Mouse (Mus musculus): ENCODE data around the gene Slc3a1. TPM values are rescaled to one million over a fixed set of nuclear protein-coding genes. Genes with fewer than 3 reads are reported as not detected.
A peak's percentile ranks its signal among the peaks of the same experiment; 100 is the strongest.

Slc3a1 gene
- total RNA-seq, 2 experiments from 2014 or later = not detected

DNA sequence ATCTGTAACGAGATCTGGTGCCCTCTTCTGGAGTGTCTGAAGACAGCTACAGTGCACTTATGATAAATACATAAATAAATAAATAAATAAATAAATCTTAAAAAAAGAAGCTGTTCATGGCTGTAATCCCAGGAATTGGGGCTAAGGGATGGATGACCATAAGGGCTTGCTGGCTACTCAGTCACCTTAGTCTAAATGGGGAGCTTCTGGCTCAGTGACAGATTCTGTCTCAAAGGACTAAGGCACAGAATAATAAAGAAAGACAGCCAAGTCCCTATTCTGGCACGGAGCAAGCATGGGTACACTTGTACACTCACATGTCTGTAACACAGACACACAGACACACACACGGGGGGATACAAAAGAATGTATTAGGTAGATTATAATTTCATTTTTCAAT, 51.1 kb downstream of the Slc3a1 start:
- intact Hi-C loops (cut with DNase I) = no loop called here
- H3K4me3 ChIP-seq = no peak overlapping the region
- H3K27ac ChIP-seq = no peak overlapping the region

DNA sequence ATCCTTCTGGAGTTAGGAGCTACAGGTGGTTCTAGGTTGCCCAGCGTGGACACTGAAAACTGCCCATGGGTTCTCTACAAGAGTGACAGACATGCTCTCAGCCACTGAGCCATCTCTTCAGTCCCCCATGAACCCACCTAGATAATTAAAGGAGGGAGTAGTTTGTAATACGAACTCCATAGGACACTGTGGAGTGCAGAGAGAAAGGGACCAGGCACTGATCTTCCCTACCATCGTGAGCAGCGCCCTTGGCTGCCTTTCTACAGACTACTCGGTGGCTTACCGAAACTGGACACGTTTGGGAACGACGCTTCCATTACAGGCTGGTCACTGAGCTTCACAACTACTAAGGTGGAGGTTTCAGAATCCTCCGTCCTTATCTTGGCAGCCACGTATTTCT, 52.6 kb downstream of the Slc3a1 start:
- H3K27ac ChIP-seq = no peak overlapping the region
- H3K4me3 ChIP-seq = no peak overlapping the region
- no peak for DNase-seq
- TF ChIP-seq CTCF (IDR thresholded peaks at IDR 0.05) = no peak
- intact Hi-C loops (cut with DNase I) = no loop called here

More for the DNA sequence above, 51.1 kb downstream of the Slc3a1 start:
- no peak for DNase-seq
- no peak for TF ChIP-seq CTCF (IDR thresholded peaks at IDR 0.05)

GRCm38 (mm10) chr17:85085335-85085734, 57.2 kb downstream of the Slc3a1 start:
- TF ChIP-seq CTCF (IDR thresholded peaks at IDR 0.05) = no peak
- intact Hi-C loops (cut with DNase I) = loop anchor here (5.0 kb wide), 2 partner anchors 128 to 208 kb away; partner anchors contain the start of gene Ppm1b
- H3K4me3 ChIP-seq = no peak overlapping the region
- peak overlapping the region; percentile 95 for H3K27ac ChIP-seq
- no peak for DNase-seq

GRCm38 (mm10) chr17:85086501-85086900, 58.3 kb downstream of the Slc3a1 start:
- intact Hi-C loops (cut with DNase I) = loop anchor here (5.0 kb wide), 2 partner anchors 129 to 209 kb away; partner anchors contain the start of gene Ppm1b
- TF ChIP-seq CTCF (IDR thresholded peaks at IDR 0.05) = no peak
- no peak for DNase-seq
- peak overlapping the region; percentile 52 for H3K4me3 ChIP-seq
- H3K27ac ChIP-seq = peak overlapping the region; percentile 95

DNA sequence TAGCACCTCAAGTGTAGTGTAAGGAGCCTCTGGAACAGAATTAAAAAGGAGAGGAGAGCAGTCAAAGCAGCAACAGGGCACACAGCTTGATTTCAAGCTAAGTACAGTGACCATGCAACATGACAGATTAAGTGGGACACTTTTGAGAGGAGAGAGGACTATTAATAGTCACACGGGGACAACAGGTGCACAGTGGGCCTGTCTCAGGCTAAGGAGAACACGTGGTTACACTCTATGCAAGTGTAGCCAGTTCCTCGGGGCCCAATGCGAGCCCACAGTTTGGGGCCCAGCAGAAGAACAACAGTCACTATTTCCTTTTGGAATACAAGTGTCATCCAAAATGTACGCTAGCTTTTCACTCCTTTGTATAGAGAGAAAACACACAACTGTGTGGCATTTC, 59.4 kb downstream of the Slc3a1 start:
- DNase-seq = peak; percentile 82
- peak overlapping the region; percentile 52 for H3K4me3 ChIP-seq
- intact Hi-C loops (cut with DNase I) = loop anchor here (5.0 kb wide), 2 partner anchors 130 to 210 kb away; partner anchors contain the start of gene Ppm1b
- peak overlapping the region; percentile 95 for H3K27ac ChIP-seq
- TF ChIP-seq CTCF (IDR thresholded peaks at IDR 0.05) = no peak

GRCm38 (mm10) chr17:85088401-85088800, 60.2 kb downstream of the Slc3a1 start:
- intact Hi-C loops (cut with DNase I) = loop anchor here (5.0 kb wide), 2 partner anchors 131 to 211 kb away; partner anchors contain the start of gene Ppm1b
- Histone ChIP-seq H3K27ac (peak overlapping the region; percentile 95), H3K4me3 (peak overlapping the region; percentile 45)
- no peak for TF ChIP-seq CTCF (IDR thresholded peaks at IDR 0.05)
- no peak for DNase-seq

DNA sequence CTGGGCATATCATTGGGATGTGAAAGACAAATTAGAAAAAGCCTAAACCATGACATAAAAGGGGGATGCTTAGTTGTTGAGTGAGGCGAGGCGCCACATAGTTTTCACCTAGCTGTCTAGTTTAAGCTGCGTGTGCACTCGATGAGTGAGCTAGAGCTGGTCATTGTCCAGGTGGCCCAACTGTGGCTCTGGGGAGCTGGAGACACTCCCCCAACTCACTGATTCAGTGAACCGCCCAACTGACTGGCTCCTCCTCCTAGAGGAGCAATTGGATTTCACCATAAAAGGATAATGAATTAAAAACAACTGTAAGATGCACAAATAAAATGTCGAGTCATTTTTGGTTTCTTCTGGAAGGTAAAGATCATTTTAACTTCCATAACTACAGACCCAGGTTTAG, 60.8 kb downstream of the Slc3a1 start:
- peak overlapping the region; percentile 95 for H3K27ac ChIP-seq
- TF ChIP-seq CTCF (IDR thresholded peaks at IDR 0.05) = no peak
- no peak for DNase-seq
- intact Hi-C loops (cut with DNase I) = loop anchor here (5.0 kb wide), 2 partner anchors 132 to 212 kb away; partner anchors contain the start of gene Ppm1b
- H3K4me3 ChIP-seq = peak overlapping the region; percentile 84

- TF ChIP-seq CTCF (IDR thresholded peaks at IDR 0.05) = no peak
- Histone ChIP-seq H3K4me3 (peak overlapping the region; percentile 84), H3K27ac (peak overlapping the region; percentile 95)
- intact Hi-C loops (cut with DNase I) = loop anchor here (5.0 kb wide), 3 partner anchors 132 to 297 kb away; partner anchors contain the start of genes Lrpprc and Ppm1b
- DNase-seq = no peak
Observed at GRCm38 (mm10) chr17:85089621-85090020, 61.4 kb downstream of the Slc3a1 start.

- Histone ChIP-seq H3K4me3 (peak within 1 kb of the TSS; percentile 84), H3K27ac (peak within 1 kb of the TSS; percentile 95)
- intact Hi-C loops (cut with DNase I) = loop anchor here (5.0 kb wide), 1 partner anchor 298 kb away; the partner anchor contains the start of gene Lrpprc
- TF ChIP-seq CTCF (IDR thresholded peaks at IDR 0.05) = peak; percentile 9; the same call in 1 of the 2 replicates
- peak; percentile 97 for DNase-seq
Observed at GRCm38 (mm10) chr17:85090120-85091099, 62.2 kb downstream of the Slc3a1 start, which contains the start of the genes Prepl and Camkmt. Gene Prepl, minus strand, starts transcription at chr17:85090241. Gene Camkmt, plus strand, starts transcription at chr17:85090552.

DNA sequence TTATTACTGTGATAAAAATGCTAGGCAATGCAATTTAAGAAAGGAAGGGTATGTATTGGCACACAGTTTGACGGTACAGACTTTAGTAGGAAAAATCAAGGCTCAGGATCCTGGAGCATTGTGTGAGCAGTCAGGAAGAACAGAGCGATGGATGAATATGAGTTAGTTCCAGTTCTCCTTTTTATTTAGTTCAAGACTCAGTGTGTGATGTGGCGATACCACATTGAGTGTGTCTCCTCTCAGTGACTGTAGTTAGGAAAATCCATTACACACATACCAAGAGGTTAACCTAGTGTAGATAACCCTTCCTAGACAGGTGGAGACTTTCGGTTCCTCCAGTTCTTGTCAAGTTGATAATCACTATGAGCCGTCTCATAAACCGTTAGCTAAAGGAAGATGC, 63.6 kb downstream of the Slc3a1 start:
- intact Hi-C loops (cut with DNase I) = loop anchor here (5.0 kb wide), 1 partner anchor 299 kb away; the partner anchor contains the start of gene Lrpprc
- no peak for DNase-seq
- Histone ChIP-seq H3K27ac (no peak overlapping the region), H3K4me3 (peak overlapping the region; percentile 84)
- no peak for TF ChIP-seq CTCF (IDR thresholded peaks at IDR 0.05)

- Histone ChIP-seq H3K27ac (no peak overlapping the region), H3K4me3 (no peak overlapping the region)
- no peak for TF ChIP-seq CTCF (IDR thresholded peaks at IDR 0.05)
- intact Hi-C loops (cut with DNase I) = no loop called here
- DNase-seq = no peak
Observed at GRCm38 (mm10) chr17:85096396-85096795, 68.2 kb downstream of the Slc3a1 start.

GRCm38 (mm10) chr17:85098677-85099323, 70.6 kb downstream of the Slc3a1 start:
- intact Hi-C loops (cut with DNase I) = no loop called here
- Histone ChIP-seq H3K4me3 (no peak overlapping the region), H3K27ac (no peak overlapping the region)
- no peak for DNase-seq
- TF ChIP-seq CTCF (IDR thresholded peaks at IDR 0.05) = no peak
